Mouse (Mus musculus) olfactory bulb, adult 2 months (tissue): Measurements from ENCODE around the gene 9530053A07Rik.

Source experiments
- CTCF ChIP-seq: fragments of 200-500 bp; IDR thresholded peaks from 2 replicates; pipeline ENCODE4 v1.5.1; 2012; ENCODE audit warnings: low read depth, mild to moderate bottlenecking, low read length, moderate library complexity; ENCODE audit not compliant: insufficient read depth
- POLR2A ChIP-seq: fragments of 200-500 bp; IDR thresholded peaks from 2 replicates; pipeline ENCODE4 v1.6.1; 2012; ENCODE audit warnings: mild to moderate bottlenecking, low read depth, low read length, moderate library complexity; ENCODE audit not compliant: insufficient read depth

DNA sequence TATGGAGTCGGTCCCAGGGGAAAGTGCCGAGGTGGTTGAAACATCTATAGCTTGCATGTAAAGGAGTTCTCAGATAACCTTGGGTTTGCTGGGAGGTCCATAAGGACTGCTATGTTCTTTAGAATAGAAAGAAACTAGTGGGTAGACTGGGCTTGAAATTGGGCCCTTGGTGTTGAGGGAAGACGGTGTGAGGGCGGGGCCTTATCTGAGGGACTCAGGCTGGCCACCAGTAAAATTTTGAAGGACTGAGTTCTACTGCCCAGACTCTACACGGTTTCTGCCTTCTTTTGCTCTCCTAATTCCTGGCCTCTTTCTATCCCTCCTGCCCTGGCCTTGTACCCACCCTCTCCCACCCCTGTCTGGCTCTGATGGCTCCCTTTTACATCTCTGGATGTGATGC is 51.6 kb downstream of the 9530053A07Rik start:
- TF ChIP-seq POLR2A: no peak
- no peak for TF ChIP-seq CTCF
